Mouse (Mus musculus): Measurements from ENCODE around the gene Arid2. TPM values are rescaled to one million over a fixed set of nuclear protein-coding genes. Genes with fewer than 3 reads are reported as not detected.

Arid2 gene
- total RNA-seq (2012; rRNA removed) (20.3 and 21.3 TPM in 2 replicates), polyA plus RNA-seq (2012; ENCODE audit: insufficient read depth in 1 of 2, insufficient read length in 2 of 2, low read depth in 1 of 2, low replicate concordance in 2 of 2, missing spikeins in 1 of 2) (10 to 100 TPM; 25.9 to 31.2 TPM)

DNA sequence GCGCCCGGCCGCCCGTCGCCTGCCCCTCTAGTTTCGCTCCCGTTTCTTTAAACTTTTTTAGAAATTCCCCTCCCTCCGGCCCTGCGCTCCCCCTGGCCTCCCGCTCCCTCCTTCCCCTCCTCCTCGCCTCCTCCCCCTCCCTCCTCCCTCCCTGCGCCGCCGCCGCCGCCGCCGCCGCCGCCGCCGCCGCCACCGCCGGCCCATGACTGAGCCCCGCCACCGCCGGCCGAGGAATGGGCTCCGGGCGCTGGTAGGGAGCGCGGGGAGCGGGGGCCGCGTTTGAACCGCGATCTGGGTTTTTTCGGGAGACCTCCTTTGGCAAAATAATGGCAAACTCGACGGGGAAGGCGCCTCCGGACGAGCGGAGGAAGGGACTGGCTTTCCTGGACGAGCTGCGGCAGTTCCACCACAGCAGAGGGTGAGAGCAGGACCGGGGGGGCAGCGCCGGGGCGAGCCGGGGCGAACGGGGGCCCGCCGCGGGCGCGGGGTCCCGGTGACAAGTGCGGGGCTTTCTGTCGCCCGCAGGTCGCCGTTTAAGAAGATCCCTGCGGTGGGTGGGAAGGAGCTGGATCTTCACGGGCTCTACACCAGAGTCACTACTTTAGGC, at the start of gene Arid2:
TSS of gene Arid2 (plus strand) at position 150 of the 607 bp plus-strand sequence.
- peak; percentile 61; the same call in 1 of the 2 replicates for TF ChIP-seq CHD1 (IDR thresholded peaks at IDR 0.05; ENCODE audit: low read depth, low read length)
- no peak for TF ChIP-seq USF2 (IDR thresholded peaks at IDR 0.05; ENCODE audit: borderline replicate concordance in 1 of 2, insufficient read depth in 1 of 2, low read depth in 1 of 2, low read length in 2 of 2)
- peak; percentile 17; the same call in 1 of the 2 replicates for TF ChIP-seq ETS1 (IDR thresholded peaks at IDR 0.05; ENCODE audit: low read depth, low read length)
- no peak for TF ChIP-seq USF1 (IDR thresholded peaks at IDR 0.05; ENCODE audit: low read depth, low read length)
- TF ChIP-seq NELFE (IDR thresholded peaks at IDR 0.05; ENCODE audit: low read depth, low read length), result 0 out of 2 replicates have a peak, but pooled peaks have one; percentile 12
- 0 out of 4 replicates have a peak, but pooled peaks of 1 of the 2 experiments have one; percentile 6 for TF ChIP-seq EP300 (IDR thresholded peaks at IDR 0.05; ENCODE audit: low read depth in 1 of 2, low read length in 2 of 2)
- TF ChIP-seq MAZ (IDR thresholded peaks at IDR 0.05; ENCODE audit: low read depth, low read length), result peak; percentile 77
- 0 out of 2 replicates have a peak, but pooled peaks have one; percentile 87 for TF ChIP-seq UBTF (IDR thresholded peaks at IDR 0.05; ENCODE audit: borderline replicate concordance, insufficient read depth, low read depth, low read length)
- TF ChIP-seq RAD21 (IDR thresholded peaks at IDR 0.05; ENCODE audit: low read depth, low read length), result no peak
- no peak; the same call in 1 of the 2 replicates for TF ChIP-seq HCFC1 (IDR thresholded peaks at IDR 0.05; ENCODE audit: low read depth, low read length)
- TF ChIP-seq ZNF384 (IDR thresholded peaks at IDR 0.05; ENCODE audit: low read depth, low read length), result no peak
- peak; percentile 40 to 52; a peak in 2 of 4 replicates for TF ChIP-seq POLR2A (IDR thresholded peaks at IDR 0.05; ENCODE audit: control insufficient read depth in 1 of 2, insufficient read depth in 1 of 2, low read depth in 1 of 2, low read length in 2 of 2, poor library complexity in 1 of 2)
- Histone ChIP-seq H3K9me3 (replicated peaks; ENCODE audit: insufficient read depth, low read length) (no peaks in the 10 kb centered on the region), H3K4me3 (ENCODE audit: control insufficient read depth in 1 of 2, insufficient read depth in 1 of 2, low read depth in 2 of 2, low read length in 2 of 2) (peak within 1 kb of the TSS; percentile 95 to 99), H3K9ac (ENCODE audit: control insufficient read depth, low read depth, low read length, poor library complexity, severe bottlenecking) (peak within 1 kb of the TSS; percentile 100), H3K36me3 (ENCODE audit: control insufficient read depth in 1 of 2, insufficient read depth in 2 of 2, low read length in 2 of 2) (peaks cover 0 to 32% of the 10 kb centered on the region in 2 experiments; a peak in 3 of 4 replicates), H3K27me3 (ENCODE audit: control insufficient read depth in 1 of 2, insufficient read depth in 2 of 2, low read length in 2 of 2) (no peaks in the 10 kb centered on the region), H3K27ac (ENCODE audit: control insufficient read depth, low read depth, low read length) (peak within 1 kb of the TSS; percentile 98), H3K79me2 (ENCODE audit: control insufficient read depth, insufficient read depth, low read length, poor library complexity) (peaks cover 77% of the 10 kb centered on the region), H3K4me1 (ENCODE audit: control insufficient read depth in 1 of 2, insufficient read depth in 2 of 2, low read length in 2 of 2) (peaks cover 5 to 9% of the 10 kb centered on the region in 2 experiments; a peak in 3 of 4 replicates)
- DNase-seq (ENCODE audit: low read depth, low spot score), result peak; percentile 68

DNA sequence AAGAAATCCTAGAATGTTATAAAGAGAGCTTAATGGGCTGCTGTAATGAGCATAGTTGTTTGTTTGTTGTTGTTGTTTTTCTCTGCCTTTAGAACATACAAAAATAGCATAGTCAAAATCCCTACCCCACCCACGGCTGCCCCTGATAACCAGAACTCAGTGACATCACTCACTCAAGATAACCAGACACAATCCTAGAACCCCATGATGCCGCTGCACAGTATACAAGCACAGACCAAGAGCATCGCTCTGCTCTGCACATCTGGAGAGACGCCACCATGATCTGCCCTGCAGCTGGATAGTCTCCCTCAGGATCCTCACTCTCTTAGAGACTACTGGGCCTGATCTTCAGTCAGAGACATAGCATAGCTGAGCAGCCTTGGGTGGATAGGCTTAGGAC, 49.2 kb upstream of the Arid2 start:
- no peaks in the 10 kb centered on the region for H3K9me3 ChIP-seq (replicated peaks; ENCODE audit: insufficient read depth, low read length)
- H3K27me3 ChIP-seq (ENCODE audit: control insufficient read depth in 1 of 2, insufficient read depth in 2 of 2, low read length in 2 of 2), result peaks cover 0 to 2% of the 10 kb centered on the region in 2 experiments; a peak in 1 of 4 replicates
- TF ChIP-seq MEF2A (IDR thresholded peaks at IDR 0.05; ENCODE audit: extremely low read depth, insufficient replicate concordance, low read depth, low read length, poor library complexity, severe bottlenecking) (no peak), RCOR1 (IDR thresholded peaks at IDR 0.05; ENCODE audit: low read depth, low read length) (no peak), ELF1 (IDR thresholded peaks at IDR 0.05; ENCODE audit: low read depth, low read length) (no peak), RAD21 (IDR thresholded peaks at IDR 0.05; ENCODE audit: low read depth, low read length) (no peak), ZC3H11A (IDR thresholded peaks at IDR 0.05; ENCODE audit: low read depth, low read length) (no peak), ETS1 (IDR thresholded peaks at IDR 0.05; ENCODE audit: low read depth, low read length) (no peak), MXI1 (IDR thresholded peaks at IDR 0.05; ENCODE audit: low read depth, low read length) (no peak), NRF1 (IDR thresholded peaks at IDR 0.05; ENCODE audit: insufficient read depth, low read depth, low read length, poor library complexity, severe bottlenecking) (no peak), EP300 (IDR thresholded peaks at IDR 0.05; ENCODE audit: low read depth in 1 of 2, low read length in 2 of 2) (no peak), USF2 (IDR thresholded peaks at IDR 0.05; ENCODE audit: borderline replicate concordance in 1 of 2, insufficient read depth in 1 of 2, low read depth in 1 of 2, low read length in 2 of 2) (no peak), MYC (IDR thresholded peaks at IDR 0.05; ENCODE audit: low read depth, low read length) (no peak)

More for the DNA sequence above, 49.2 kb upstream of the Arid2 start:
- no peak overlapping the region for H3K4me3 ChIP-seq (ENCODE audit: control insufficient read depth in 1 of 2, insufficient read depth in 1 of 2, low read depth in 2 of 2, low read length in 2 of 2)
- H3K9ac ChIP-seq (ENCODE audit: control insufficient read depth, low read depth, low read length, poor library complexity, severe bottlenecking), result no peak overlapping the region
- peaks cover 0 to 3% of the 10 kb centered on the region in 2 experiments; a peak in 1 of 4 replicates for H3K4me1 ChIP-seq (ENCODE audit: control insufficient read depth in 1 of 2, insufficient read depth in 2 of 2, low read length in 2 of 2)
- no peaks in the 10 kb centered on the region for H3K79me2 ChIP-seq (ENCODE audit: control insufficient read depth, insufficient read depth, low read length, poor library complexity)
- DNase-seq (ENCODE audit: low read depth, low spot score), result no peak
- H3K27ac ChIP-seq (ENCODE audit: control insufficient read depth, low read depth, low read length), result no peak overlapping the region
- H3K36me3 ChIP-seq (ENCODE audit: control insufficient read depth in 1 of 2, insufficient read depth in 2 of 2, low read length in 2 of 2), result no peaks in the 10 kb centered on the region

Data from MEL (cell line).